Mouse (Mus musculus): Measurements from ENCODE around the gene Dnm1.
"Not testable (repeated sequence)": the region's sequence is repeated elsewhere in the genome, so short reads cannot be mapped to it uniquely, and the experiment has no call there.

Gene Dnm1

DNA sequence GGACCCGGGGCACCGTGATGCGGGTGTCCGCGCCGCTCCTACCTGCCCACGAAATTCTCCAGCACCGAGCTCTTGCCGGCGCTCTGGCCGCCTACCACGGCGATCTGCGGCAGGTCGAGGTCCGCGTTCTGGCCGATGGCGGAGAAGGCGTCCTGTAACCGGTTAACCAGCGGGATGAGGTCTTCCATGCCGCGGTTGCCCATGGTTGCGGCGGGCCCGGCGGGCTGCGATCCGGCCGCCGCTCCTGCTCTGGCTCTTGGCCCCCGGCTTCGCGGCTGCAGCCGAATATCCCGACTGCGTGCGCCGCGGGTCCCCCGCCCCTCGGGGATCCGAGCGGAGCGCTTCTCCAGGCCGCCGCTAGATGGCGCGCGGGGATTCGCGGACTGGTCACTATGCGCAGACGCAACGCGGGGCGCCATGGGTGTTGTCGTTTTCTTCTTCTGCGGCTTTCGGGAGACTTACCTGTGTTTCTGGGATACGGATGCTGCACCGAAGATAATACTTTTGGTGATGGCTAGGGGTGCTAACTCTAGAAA lies at the start of gene Dnm1:
Dnm1 (minus strand) TSS at position 332 of the 536 bp plus-strand sequence.
- DNase-seq (ENCODE audit: low spot score in 2 of 2): peak; percentile 89 to 92

DNA sequence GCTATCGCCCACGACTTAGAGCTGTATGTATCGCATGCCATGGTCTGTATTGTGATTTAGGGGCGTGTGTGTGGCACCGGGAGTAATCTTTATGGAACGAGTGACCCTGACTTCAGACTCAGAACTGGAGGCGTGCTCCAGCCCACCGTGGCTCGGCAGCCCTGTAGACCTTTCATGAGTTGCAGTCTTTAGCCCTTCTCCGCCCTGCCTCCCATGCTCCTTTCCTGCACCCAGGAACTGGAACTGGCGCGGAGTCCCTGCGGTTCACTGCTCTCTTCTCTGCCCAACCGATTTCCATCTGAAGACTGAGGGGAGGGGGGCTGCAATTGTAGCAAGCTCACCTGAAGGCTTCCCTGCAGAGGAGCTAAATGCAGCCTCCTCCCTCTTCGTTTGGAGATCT lies 43.6 kb upstream of the Dnm1 start:
- DNase-seq (ENCODE audit: low spot score in 2 of 2): no peak

DNA sequence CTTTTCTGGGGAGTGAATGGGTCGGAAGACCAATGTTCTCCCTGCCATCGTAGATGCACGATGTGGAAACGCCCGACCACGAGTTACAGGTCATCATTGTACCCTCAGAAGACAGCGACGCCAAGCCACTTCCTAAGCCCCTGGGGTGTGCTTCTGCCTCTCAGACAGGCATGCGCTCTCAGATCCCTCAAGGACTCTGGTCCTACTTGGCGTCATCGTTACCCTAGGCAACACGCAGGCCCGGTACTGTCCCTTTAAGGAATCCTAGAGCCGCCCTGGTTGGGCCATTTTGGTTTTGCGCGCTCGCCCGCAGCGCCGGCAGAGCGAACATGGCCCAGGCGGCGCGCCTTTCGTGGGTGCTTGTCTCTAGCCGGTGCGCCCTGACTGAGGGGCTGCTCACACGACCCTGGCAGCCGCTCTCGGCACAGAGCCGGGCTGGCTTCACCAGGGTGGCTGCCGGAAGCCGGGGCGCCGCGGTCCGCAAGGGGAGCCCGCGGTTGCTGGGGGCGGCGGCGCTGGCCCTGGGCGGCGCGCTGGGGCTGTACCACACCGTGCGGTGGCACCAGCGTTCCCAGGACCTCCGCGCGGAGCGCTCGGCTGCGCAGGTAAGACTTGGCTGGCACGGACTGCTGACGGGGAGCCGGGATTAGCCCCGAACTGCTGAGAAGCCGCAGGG lies 42.9 kb upstream of the Dnm1 start:
- DNase-seq (ENCODE audit: low spot score in 2 of 2): peak in 1 of 2 experiments; percentile 86

DNA sequence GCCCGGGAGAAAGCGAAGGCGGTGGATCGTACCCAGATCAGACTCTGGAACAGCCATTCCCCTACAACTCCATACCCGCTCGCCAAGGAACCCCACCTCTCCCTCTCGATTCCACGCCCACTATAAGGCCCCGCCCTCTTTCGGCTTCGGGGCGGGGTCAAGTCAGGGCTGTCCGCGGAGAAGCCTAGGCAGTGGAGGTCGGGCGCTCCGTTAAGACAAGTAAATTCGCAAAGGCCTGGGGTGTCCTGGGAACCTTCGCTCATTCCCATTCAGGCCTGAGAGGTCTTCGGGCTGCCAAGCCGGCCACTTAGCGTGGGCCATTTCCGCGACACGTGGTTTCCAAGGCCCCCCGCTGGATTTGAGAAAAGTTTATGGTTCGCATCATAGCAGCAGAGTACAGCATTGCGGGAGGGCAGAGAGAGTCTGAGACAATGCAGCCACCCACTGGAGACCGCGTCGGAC lies 42.4 kb upstream of the Dnm1 start, which contains the start of gene Ptges2:
Ptges2 (plus strand) TSS at position 413 of the 462 bp plus-strand sequence.
- DNase-seq (ENCODE audit: low spot score in 2 of 2): peak; percentile 81 to 84

DNA sequence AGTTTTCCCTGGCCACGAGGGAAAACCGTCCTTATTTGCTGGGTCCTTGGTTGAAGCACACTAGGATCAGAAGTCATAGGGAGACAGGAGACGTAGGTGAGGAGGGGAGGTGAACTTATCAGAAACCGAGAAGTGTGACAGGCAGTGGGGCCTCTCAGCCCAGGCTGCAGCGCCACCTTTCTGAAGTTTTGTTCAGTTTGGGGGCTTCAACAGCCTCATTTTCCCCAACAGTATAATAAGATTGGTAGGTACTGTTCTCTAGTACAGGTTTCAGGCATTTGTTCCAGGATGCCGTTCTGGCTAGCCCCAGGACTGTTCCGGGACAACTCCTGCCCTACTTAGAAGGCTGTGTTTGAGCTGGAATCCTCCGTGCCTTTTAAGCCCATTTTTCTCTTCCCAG lies 41.8 kb upstream of the Dnm1 start:
- DNase-seq (ENCODE audit: low spot score in 2 of 2): no peak

DNA sequence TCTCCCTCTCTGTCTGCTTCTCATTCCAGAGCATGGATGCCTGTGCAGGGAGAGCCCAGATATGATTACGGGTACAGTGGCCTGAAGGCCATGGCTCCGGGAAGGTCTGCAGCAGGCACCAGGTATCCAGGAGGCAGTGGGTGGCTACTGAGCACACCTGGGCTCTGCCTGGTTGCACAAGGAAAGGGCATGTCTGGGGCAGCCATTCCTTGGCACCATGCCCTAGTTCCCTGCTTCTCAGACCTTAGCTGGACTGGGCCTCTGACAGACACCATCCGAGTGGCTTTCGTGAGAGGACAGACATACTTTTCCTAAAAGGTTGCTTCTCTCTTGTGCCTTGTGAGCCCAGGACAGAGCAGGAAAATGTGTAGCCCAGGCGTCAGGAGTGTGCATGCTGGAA lies 38.9 kb upstream of the Dnm1 start:
- DNase-seq (ENCODE audit: low spot score in 2 of 2): no peak

DNA sequence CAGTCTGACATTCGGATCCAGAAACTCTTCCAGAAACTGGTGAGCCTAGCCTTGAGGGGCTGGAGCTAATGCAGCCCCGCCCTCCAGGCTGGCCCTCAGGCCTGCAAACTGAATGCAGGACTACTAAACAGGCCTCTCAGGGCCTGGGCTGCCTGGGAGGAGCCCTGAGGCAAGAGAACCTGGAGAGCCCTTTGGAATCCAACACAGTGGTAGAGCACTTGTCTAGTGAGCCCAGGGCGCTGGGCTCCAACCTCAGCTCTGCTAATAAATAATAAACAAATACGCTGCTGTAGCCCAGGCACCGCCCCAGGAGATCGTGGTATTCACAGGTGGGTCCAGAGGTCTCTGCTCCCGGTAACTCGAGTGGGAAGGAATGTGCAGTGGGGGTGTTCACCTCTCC lies 37.7 kb upstream of the Dnm1 start:
- DNase-seq (ENCODE audit: low spot score in 2 of 2): no peak

DNA sequence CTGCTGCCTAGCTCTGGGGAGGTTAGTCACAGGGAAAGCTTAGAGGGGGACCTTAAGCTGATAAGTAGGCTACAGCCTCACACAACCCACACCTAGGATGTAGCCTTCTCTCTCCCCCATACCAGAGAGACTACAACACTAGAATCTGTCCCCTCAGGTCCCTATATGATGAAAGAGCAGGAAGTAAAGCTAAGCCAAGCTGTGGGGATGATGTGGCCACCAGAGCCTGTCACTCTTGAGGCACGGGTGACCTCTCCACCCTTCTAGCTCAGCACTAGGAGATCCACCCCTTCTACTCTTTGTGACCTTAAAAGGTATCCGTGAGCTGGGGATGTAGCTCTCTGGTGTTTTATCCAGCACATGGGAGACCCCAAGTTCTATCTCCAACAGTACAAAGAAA lies 36.0 kb upstream of the Dnm1 start:
- no peak for DNase-seq (ENCODE audit: low spot score in 2 of 2)

DNA sequence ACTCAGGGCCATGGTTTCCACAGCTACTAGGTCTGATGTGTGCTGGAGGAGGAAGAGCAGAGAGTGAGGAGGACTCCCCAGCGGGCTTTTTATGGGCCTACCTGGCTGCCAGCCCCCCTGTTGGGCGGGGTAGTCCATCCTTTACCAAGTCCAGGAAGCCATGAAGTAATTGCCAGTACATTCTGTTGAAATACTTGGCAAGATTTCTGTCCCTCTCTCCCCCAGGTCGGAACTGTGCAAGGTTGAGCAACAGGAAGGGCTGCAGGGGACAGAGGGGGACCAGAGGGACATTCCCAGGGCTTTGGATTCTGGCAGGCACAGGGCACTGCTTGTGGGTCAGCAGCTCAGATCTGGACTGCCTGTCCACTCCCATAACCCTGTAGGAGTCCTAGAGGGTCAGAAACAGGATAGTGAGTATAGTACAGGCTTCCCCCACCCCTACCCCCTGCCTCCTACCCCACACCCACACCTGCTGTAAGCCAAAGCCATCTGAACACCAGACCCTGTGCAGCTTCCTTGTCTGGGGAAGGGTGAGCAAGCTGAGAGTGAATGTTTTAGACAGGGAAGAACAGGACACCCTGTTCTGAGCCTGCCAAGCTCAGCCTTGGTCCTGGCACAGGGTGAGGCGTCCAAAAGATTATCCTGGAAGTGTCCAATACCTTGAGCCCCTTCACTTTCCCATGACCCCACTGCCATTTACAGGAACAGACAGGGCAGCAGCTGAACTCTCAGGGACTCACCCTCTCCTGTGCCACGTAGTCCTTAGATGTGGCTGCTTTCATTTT lies 34.8 kb upstream of the Dnm1 start, which contains the start of gene Lcn2:
Lcn2 (minus strand) TSS at position 547 of the 785 bp plus-strand sequence.
- DNase-seq (ENCODE audit: low spot score in 2 of 2): no peak

DNA sequence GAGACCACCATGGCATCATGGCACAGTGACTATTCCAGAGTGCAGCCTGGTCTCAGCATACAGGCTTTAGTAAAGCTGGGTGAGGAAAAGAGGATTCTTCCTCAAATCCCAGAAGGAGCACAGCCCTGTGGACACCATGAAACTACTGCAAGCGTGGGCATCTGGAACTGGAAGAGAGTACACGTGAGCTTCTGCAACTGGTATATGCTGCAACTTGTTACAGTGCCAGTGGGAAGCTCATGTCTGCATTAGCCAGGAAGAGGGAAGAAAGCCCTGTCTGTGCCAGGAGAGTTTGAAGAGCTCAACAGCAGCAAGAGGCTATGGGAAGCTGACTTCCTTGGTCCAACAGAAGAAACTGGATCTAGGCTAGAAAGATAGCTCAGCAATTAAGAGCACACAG lies 29.6 kb upstream of the Dnm1 start:
- DNase-seq (ENCODE audit: low spot score in 2 of 2): no peak

DNA sequence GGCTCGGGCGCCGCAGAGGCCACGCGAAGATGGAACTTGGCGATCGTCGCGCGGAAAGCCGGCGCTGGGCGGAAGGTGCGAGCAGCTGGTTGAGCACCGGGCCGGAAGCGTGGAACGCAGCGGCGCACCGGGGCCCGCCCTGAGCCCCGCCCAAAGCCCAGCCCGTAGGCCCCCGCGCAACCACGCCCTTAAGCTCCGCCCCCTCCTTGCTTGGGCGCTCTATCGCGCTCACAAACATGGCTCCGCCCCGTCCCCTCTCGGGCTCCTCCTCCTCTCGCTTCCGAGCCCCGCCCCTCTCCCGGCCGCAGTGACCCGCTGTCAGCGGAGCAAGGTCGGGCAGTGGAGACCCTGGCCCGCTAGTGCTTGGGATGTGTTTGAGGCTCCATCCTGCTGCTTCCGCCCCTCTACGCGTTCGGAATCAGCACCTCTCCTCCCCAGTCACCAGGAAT lies 28.7 kb upstream of the Dnm1 start, which contains the start of gene 1110008P14Rik:
1110008P14Rik (minus strand) TSS at position 164 of the 449 bp plus-strand sequence.
- DNase-seq (ENCODE audit: low spot score in 2 of 2): peak; percentile 74 to 88

DNA sequence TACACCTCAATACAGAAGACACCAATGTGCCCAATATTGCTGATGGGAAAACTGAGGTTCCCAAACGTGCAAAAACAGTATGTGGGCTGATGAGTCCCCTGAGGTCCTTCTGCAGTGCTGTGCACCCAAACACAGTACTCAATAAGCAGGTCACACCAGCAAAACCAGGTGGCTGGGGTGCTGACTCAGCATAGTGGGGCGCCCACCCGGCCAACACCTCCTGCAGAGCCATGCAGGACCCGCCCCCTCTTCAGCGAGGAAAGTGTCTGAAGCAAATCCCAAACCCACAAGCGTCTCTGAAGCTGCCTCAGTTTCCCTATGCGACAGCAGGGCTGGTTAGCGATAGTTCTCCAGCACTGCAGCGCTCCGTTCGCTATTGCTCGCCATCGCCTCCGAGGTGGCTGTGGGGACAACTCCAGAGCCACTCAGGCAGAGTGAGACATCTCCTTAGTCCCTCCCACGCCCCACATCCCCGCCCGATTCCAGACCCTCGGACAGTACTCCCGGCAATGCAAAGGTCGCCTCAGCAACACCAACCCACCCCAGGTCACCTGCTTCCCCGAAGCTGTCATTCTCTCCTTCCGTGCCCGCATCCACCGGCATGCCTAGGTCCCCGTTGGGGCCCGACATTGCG lies 28.1 kb upstream of the Dnm1 start:
- no peak for DNase-seq (ENCODE audit: low spot score in 2 of 2)

DNA sequence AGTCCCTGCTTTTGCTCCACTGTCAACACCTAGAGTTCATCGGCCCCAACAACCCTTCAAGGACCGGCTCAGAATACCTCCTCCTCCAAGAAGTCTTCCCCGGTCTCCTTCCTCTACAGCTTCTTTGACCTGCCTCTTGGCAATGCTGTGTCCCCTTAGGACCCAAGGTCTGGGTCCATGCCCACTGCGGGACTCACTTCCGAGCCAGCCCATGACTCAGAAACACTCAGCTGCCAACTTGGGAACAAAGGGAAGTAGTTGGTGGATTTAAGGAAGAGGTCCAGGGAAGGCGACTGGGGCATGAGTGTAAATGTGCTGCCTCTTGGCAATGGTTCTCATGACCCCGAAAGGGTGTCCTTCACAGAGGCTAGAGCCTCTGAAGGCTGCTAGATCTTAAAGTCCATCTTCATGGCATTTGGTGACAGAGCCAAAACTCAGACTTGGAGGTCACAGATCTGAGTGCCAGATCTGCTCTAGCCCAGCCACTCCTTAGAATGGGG lies 26.9 kb upstream of the Dnm1 start:
- no peak for DNase-seq (ENCODE audit: low spot score in 2 of 2)

DNA sequence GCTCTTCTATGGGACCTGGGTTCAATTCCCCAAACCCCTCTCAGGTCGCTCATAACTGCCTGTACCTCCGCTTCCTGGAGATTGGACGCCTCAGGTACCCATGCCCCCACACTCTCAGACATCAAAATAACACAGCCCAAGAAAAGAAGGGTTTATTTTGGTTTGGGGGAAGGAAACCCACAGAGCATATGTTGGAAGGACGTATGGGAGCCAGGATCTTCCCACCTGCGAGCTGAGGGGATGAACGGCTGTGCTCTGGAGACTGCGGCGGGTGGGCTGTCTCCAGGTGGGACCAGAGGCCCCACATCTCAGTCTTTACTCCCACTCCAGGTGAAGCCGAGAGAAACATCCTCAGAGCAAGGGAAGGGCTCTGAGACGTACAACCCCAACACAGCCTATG lies 23.8 kb upstream of the Dnm1 start:
- DNase-seq (ENCODE audit: low spot score in 2 of 2): no peak

DNA sequence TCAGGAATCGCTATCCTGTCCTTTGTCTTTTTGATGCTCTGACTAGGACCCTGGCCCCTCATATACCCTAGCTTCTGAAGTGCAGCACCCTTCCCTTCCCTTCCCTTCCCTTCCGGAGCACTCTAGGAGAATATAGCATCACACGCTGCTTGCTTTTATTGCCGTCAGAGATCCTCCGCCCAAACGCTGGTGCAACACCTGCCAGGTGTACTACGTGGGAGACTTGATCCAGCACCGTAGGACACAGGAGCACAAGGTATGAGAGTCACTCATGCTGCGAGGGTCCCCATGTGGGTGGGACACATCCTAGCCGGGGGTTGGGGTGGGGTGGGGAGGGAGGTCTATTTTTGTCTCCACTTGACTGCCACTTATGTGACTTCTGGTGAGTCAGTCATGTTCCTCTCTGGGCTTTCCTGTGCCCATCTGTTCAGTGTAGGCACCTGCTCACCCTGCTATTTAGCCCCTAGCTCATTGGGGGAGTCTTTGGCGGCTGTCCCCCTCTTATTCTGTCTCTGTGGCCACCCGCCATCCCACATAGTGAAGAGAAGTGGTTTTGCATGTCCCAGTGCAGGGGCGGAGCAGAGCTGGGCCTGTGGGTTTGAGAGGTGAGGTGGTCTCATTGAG lies 22.3 kb upstream of the Dnm1 start:
- DNase-seq (ENCODE audit: low spot score in 2 of 2): no peak

DNA sequence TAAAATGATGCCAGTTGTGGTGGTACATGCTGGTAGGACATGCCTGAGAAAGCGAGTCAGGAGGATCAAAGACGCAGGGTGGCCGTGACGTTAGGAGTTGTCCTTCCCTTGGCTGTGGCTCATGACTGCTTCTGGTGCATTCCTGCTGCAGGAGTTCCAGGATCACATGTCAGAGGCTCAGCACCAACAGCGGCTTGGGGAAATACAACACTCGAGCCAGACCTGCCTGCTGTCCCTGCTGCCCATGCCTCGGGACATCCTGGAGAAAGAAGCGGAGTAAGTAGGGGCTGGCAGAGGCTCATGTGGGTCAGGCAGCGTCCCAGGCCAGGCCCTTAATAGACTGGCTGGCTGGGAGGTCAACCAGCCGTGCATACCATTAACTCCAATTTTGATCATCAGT lies 21.1 kb upstream of the Dnm1 start:
- DNase-seq (ENCODE audit: low spot score in 2 of 2): no peak

DNA sequence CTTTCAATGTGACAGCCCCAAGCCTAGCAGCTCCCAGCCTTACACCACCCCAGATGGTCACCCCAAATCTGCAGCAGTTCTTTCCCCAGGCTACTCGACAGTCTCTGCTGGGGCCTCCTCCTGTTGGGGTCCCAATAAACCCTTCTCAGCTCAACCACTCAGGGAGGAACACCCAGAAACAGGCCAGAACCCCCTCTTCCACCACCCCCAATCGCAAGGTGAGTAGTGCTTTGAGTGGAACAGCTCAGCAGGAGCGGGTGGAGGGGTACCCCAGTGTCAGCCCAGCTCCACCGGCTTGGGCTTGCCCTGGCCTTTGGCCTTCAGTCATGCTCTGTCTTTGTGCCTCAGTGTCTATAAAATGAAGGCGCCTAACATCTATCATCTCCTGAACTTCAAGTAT lies 14.2 kb upstream of the Dnm1 start:
- no peak for DNase-seq (ENCODE audit: low spot score in 2 of 2)

DNA sequence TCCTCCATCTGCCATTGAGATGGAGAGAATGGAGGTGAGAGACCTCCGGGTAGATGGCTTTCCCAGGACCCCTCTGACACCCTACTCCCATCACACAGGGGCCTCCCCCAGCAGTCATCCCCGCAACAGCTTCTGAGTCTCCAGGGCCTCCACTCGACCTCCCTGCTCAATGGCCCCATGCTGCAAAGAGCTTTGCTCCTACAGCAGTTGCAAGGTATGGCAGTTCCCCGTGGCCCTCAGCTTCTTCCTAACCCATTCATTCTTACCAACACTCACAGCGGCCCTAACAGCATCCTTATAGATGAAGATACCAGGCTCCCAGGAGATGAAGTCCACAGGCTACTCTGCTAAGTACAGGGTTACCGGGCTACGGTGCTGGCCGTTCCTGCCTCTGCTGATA lies 11.0 kb upstream of the Dnm1 start:
- DNase-seq (ENCODE audit: low spot score in 2 of 2): no peak

DNA sequence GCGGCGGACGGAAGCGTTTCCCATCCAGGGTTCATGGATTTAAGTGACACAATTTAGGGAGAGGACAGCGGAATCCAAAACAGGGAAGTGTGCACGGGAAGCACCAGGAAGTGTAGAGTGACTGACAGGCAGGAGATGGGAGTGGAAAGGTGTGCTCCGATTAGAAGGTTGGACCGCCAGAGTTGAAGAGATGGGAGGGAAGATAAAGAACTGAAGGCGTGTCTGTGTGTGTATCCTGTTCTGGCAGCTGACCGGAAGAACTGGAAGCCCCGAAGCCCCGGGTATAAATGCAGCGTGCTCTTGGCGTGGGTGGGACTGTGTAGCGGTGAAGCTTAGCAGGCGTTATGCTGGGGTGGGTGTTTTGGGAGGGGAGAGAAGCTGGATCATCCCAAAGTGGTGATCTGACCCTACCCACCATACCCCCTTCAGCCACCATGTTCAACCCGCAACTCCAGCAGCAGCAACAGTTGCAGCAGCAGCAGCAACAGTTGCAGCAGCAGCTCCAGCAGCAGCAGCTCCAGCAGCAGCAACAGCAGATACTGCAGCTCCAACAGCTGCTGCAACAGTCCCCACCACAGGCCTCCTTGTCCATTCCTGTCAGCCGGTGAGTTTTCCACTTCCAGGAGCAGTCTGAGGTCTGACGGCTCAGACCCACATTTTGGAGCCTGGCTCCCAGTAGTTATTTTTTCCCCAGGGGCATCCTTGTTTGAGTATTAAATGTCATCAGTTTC lies 10.4 kb upstream of the Dnm1 start:
- no peak for DNase-seq (ENCODE audit: low spot score in 2 of 2)

DNA sequence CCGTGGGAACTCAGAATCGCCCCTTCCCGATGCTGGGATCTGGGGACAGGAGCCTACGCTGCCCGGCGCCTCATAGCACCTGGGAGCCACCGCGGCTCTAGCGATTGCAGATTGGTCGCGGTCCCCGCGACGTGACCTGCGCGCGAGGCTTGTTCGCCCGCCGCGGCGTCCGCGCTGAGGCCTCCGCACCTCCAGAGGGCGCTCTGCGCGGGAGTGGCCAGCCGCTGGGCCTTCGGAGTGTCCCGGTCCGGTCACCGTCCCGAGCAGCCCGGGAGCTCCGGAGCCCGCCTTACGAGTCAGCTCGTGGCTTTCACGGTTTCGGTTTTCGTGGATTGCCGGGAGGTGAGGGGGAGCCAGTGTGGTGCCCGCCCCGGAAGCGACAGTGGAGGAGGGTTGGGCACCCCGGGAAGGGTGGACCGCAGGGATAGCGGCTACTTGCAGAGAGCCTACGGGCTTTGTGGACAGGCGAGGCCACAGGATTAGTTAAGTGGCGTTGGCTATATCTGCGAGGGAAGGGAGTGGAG lies 9.7 kb upstream of the Dnm1 start:
- DNase-seq (ENCODE audit: low spot score in 2 of 2): peak; percentile 81 to 82

DNA sequence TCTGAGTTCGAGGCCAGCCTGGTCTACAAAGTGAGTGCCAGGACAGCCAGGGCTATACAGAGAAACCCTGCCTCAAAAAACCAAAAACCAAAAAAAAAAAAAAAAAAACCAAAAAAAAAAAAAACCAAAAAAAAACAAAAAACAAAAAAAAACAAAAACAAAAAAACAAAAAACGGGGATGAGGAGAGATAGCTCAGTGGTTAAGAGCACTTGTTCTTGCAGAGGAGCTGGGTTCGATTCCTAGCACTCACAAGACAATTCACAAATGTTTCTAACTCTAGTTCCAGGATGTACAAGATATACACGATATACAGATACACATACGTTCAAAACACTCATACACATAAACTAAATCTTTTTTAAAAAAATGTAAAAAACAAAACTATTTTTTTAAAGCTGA lies 9.1 kb upstream of the Dnm1 start:
- DNase-seq (ENCODE audit: low spot score in 2 of 2): not testable (repeated sequence)

Data from frontal cortex, postnatal 25 days (tissue).